Mouse (Mus musculus) kidney, embryonic 15.5 days (tissue): ENCODE measurements around the gene Fam227b. TPM values are rescaled to one million over a fixed set of nuclear protein-coding genes. Genes with fewer than 3 reads are reported as not detected.

ENCODE experiments used
- ATAC-seq: fragments of 200-750 bp; cut with Nextera tagmentation; replicated peaks from 2 replicates; pipeline ENCODE4 v1.8.0; 2017; ENCODE audit warnings: moderate TSS enrichment; ENCODE audit not compliant: low FRiP score
- H3K27ac ChIP-seq: fragments of 300-500 bp; sonication (generic); 2 replicates; pipeline ENCODE4 v1.5.1; 2015; ENCODE audit warnings: mild to moderate bottlenecking, inconsistent platforms
- H3K27me3 ChIP-seq: fragments of 300-500 bp; sonication (generic); 2 replicates; pipeline ENCODE4 v1.6.1; 2015; ENCODE audit warnings: inconsistent platforms
- H3K36me3 ChIP-seq: fragments of 300-500 bp; sonication (generic); 2 replicates; pipeline ENCODE4 v1.6.1; 2015; ENCODE audit warnings: inconsistent platforms
- H3K4me1 ChIP-seq: fragments of 300-500 bp; sonication (generic); 2 replicates; pipeline ENCODE4 v1.6.1; 2015; ENCODE audit warnings: inconsistent platforms
- H3K4me2 ChIP-seq: fragments of 300-500 bp; sonication (generic); 2 replicates; pipeline ENCODE4 v1.6.1; 2015; ENCODE audit warnings: moderate library complexity, mild to moderate bottlenecking, inconsistent platforms
- H3K4me3 ChIP-seq: fragments of 300-500 bp; sonication (generic); replicated peaks from 2 replicates; pipeline ENCODE4 v1.5.1; 2015; ENCODE audit warnings: mild to moderate bottlenecking, inconsistent platforms
- H3K9ac ChIP-seq: fragments of 300-500 bp; sonication (generic); 2 replicates; pipeline ENCODE4 v1.6.1; 2015; ENCODE audit warnings: mild to moderate bottlenecking, inconsistent platforms
- H3K9me3 ChIP-seq: fragments of 300-500 bp; sonication (generic); replicated peaks from 2 replicates; pipeline ENCODE4 v1.6.1; 2016; ENCODE audit warnings: inconsistent platforms
- WGBS: fragments of 180-500 bp; shearing (Covaris S2); methylation state at CpG from one replicate; pipeline ENCODE4 v1.1.7; 2015; ENCODE audit warnings: mixed read lengths; 5-methylcytosine and 5-hydroxymethylcytosine counted together
- polyA plus RNA-seq: library from polyadenylated mRNA; unstranded; fragments of >200 nt; fragmentation: Nextera tagmentation; extraction: Ambion mirVana; gene quantifications from 2 replicates; pipeline ENCODE4 v1.2.1, GENCODE M21; 2015

Gene Fam227b
- polyA plus RNA-seq, 1 experiment from 2014 or later: not detected

- H3K27me3 ChIP-seq: no peaks in the 10 kb centered on the region
- 69% methylated on average over 5 of the region's 5 CpGs for WGBS
- H3K4me3 ChIP-seq: no peak overlapping the region
- H3K9ac ChIP-seq: no peak overlapping the region
- H3K36me3 ChIP-seq: no peaks in the 10 kb centered on the region
- H3K4me1 ChIP-seq: peaks cover 8% of the 10 kb centered on the region; the same call in 1 of the 2 replicates
- no peak overlapping the region for H3K4me2 ChIP-seq
- no peaks in the 10 kb centered on the region for H3K9me3 ChIP-seq
- no peak; the same call in 1 of the 2 replicates for ATAC-seq
- no peak overlapping the region for H3K27ac ChIP-seq
These were observed 98.1 kb downstream of the Fam227b start for GRCm38 (mm10) chr2:126053657-126054056.

GRCm38 (mm10) chr2:126052749-126053557 lies 98.9 kb downstream of the Fam227b start:
- ATAC-seq: peak; percentile 96
- Histone ChIP-seq H3K4me2 (no peak overlapping the region), H3K4me3 (no peak overlapping the region), H3K4me1 (peaks cover 8% of the 10 kb centered on the region; the same call in 1 of the 2 replicates), H3K27ac (no peak overlapping the region), H3K27me3 (no peaks in the 10 kb centered on the region), H3K9ac (no peak overlapping the region), H3K36me3 (no peaks in the 10 kb centered on the region), H3K9me3 (no peaks in the 10 kb centered on the region)
- 20% methylated on average over 6 of the region's 6 CpGs for WGBS

GRCm38 (mm10) chr2:126045621-126046020 lies 106.2 kb downstream of the Fam227b start:
- H3K4me3 ChIP-seq: no peak overlapping the region
- no peak for ATAC-seq
- H3K9ac ChIP-seq: no peak overlapping the region
- H3K27ac ChIP-seq: no peak overlapping the region
- no peaks in the 10 kb centered on the region for H3K9me3 ChIP-seq
- H3K4me2 ChIP-seq: no peak overlapping the region
- no peaks in the 10 kb centered on the region for H3K27me3 ChIP-seq
- no peaks in the 10 kb centered on the region for H3K36me3 ChIP-seq
- 88% methylated on average over 5 of the region's 5 CpGs for WGBS
- H3K4me1 ChIP-seq: no peaks in the 10 kb centered on the region

- 76% methylated on average over 3 of the region's 3 CpGs for WGBS
- Histone ChIP-seq H3K4me3 (no peak overlapping the region), H3K9me3 (no peaks in the 10 kb centered on the region), H3K36me3 (no peaks in the 10 kb centered on the region), H3K9ac (no peak overlapping the region), H3K4me2 (no peak overlapping the region), H3K27ac (no peak overlapping the region), H3K4me1 (no peaks in the 10 kb centered on the region), H3K27me3 (no peaks in the 10 kb centered on the region)
- ATAC-seq: no peak
These were observed 109.1 kb downstream of the Fam227b start for GRCm38 (mm10) chr2:126042674-126043073.

GRCm38 (mm10) chr2:126041237-126041636 lies 110.6 kb downstream of the Fam227b start:
- H3K9ac ChIP-seq: no peak overlapping the region
- WGBS: 92% methylated on average over 6 of the region's 6 CpGs

GRCm38 (mm10) chr2:126040651-126041050 lies 111.2 kb downstream of the Fam227b start:
- no peaks in the 10 kb centered on the region for H3K27me3 ChIP-seq
- ATAC-seq: no peak
- H3K27ac ChIP-seq: no peak overlapping the region
- WGBS: 77% methylated on average over 2 of the region's 2 CpGs
- H3K9ac ChIP-seq: no peak overlapping the region
- H3K36me3 ChIP-seq: no peaks in the 10 kb centered on the region
- H3K4me2 ChIP-seq: no peak overlapping the region
- no peaks in the 10 kb centered on the region for H3K4me1 ChIP-seq
- no peak overlapping the region for H3K4me3 ChIP-seq
- no peaks in the 10 kb centered on the region for H3K9me3 ChIP-seq

More at GRCm38 (mm10) chr2:126041237-126041636, 110.6 kb downstream of the Fam227b start:
- Histone ChIP-seq H3K9me3 (no peaks in the 10 kb centered on the region), H3K36me3 (no peaks in the 10 kb centered on the region), H3K4me1 (no peaks in the 10 kb centered on the region), H3K4me3 (no peak overlapping the region), H3K27ac (no peak overlapping the region), H3K4me2 (no peak overlapping the region), H3K27me3 (no peaks in the 10 kb centered on the region)
- ATAC-seq: no peak

GRCm38 (mm10) chr2:126039414-126039891 lies 112.4 kb downstream of the Fam227b start:
- WGBS: 82% methylated on average over 4 of the region's 4 CpGs
- Histone ChIP-seq H3K4me3 (no peak overlapping the region), H3K36me3 (no peaks in the 10 kb centered on the region), H3K4me1 (no peaks in the 10 kb centered on the region), H3K9ac (no peak overlapping the region), H3K9me3 (no peaks in the 10 kb centered on the region), H3K27ac (no peak overlapping the region), H3K4me2 (no peak overlapping the region), H3K27me3 (no peaks in the 10 kb centered on the region)
- ATAC-seq: no peak

GRCm38 (mm10) chr2:126038221-126039000 lies 113.4 kb downstream of the Fam227b start:
- WGBS: 83% methylated on average over 7 of the region's 7 CpGs
- no peak for ATAC-seq
- no peak overlapping the region for H3K27ac ChIP-seq
- no peaks in the 10 kb centered on the region for H3K36me3 ChIP-seq
- no peak overlapping the region for H3K9ac ChIP-seq
- no peak overlapping the region for H3K4me3 ChIP-seq
- H3K4me2 ChIP-seq: no peak overlapping the region
- no peaks in the 10 kb centered on the region for H3K9me3 ChIP-seq
- 0 out of 2 replicates have a peak, but pooled peaks cover 2% of the 10 kb centered on the region for H3K4me1 ChIP-seq
- no peaks in the 10 kb centered on the region for H3K27me3 ChIP-seq

- WGBS: 87% methylated on average over 4 of the region's 4 CpGs
- Histone ChIP-seq H3K27ac (no peak overlapping the region), H3K4me3 (no peak overlapping the region), H3K4me2 (no peak overlapping the region), H3K9me3 (no peaks in the 10 kb centered on the region), H3K9ac (no peak overlapping the region), H3K36me3 (no peaks in the 10 kb centered on the region), H3K27me3 (no peaks in the 10 kb centered on the region), H3K4me1 (0 out of 2 replicates have a peak, but pooled peaks cover 2% of the 10 kb centered on the region)
- ATAC-seq: no peak
These were observed 115.7 kb downstream of the Fam227b start for GRCm38 (mm10) chr2:126036121-126036520.

- Histone ChIP-seq H3K36me3 (no peaks in the 10 kb centered on the region), H3K4me1 (0 out of 2 replicates have a peak, but pooled peaks cover 2% of the 10 kb centered on the region), H3K4me2 (peak overlapping the region; percentile 50), H3K27me3 (no peaks in the 10 kb centered on the region), H3K9me3 (no peaks in the 10 kb centered on the region), H3K27ac (no peak overlapping the region), H3K9ac (no peak overlapping the region), H3K4me3 (no peak overlapping the region)
- 76% methylated on average over 15 of the region's 15 CpGs for WGBS
- ATAC-seq: no peak
These were observed 116.6 kb downstream of the Fam227b start for GRCm38 (mm10) chr2:126035013-126035770.

GRCm38 (mm10) chr2:126034379-126035005 lies 117.3 kb downstream of the Fam227b start, which contains the start of gene Fgf7:
Gene Fgf7, plus strand, starts transcription at chr2:126034658.
- ATAC-seq: 0 out of 2 replicates have a peak, but pooled peaks have one; percentile 66
- Histone ChIP-seq H3K27me3 (no peaks in the 10 kb centered on the region), H3K9me3 (no peaks in the 10 kb centered on the region), H3K36me3 (no peaks in the 10 kb centered on the region), H3K4me3 (peak within 1 kb of the TSS; percentile 24), H3K4me2 (peak within 1 kb of the TSS; percentile 50), H3K4me1 (0 out of 2 replicates have a peak, but pooled peaks cover 2% of the 10 kb centered on the region), H3K27ac (no peak within 1 kb of the TSS), H3K9ac (no peak within 1 kb of the TSS)
- WGBS: 36% methylated on average over 15 of the region's 15 CpGs
